Mouse (Mus musculus) liver, embryonic 16.5 days (tissue): ENCODE data around the gene Txk. TPM values are rescaled to one million over a fixed set of nuclear protein-coding genes. Genes with fewer than 3 reads are reported as not detected.

ENCODE experiments used
- ATAC-seq: fragments of 200-750 bp; cut with Nextera tagmentation; 2 replicates; pipeline ENCODE4 v1.8.0; 2017; ENCODE audit warnings: low read depth, mild to moderate bottlenecking, moderate number of reproducible peaks, moderate library complexity
- H3K27ac ChIP-seq: fragments of 300-500 bp; sonication (generic); 2 replicates; pipeline ENCODE4 v1.5.1; 2014; ENCODE audit warnings: mild to moderate bottlenecking, low read length
- H3K27me3 ChIP-seq: fragments of 300-500 bp; sonication (generic); 2 replicates; pipeline ENCODE4 v1.6.1; 2014; ENCODE audit warnings: low read depth, low read length, mixed read lengths; ENCODE audit not compliant: control insufficient read depth, insufficient read depth
- H3K36me3 ChIP-seq: fragments of 300-500 bp; sonication (generic); 2 replicates; pipeline ENCODE4 v1.6.1; 2014; ENCODE audit warnings: mild to moderate bottlenecking; ENCODE audit not compliant: control insufficient read depth, insufficient read depth
- H3K4me1 ChIP-seq: fragments of 300-500 bp; sonication (generic); 2 replicates; pipeline ENCODE4 v1.6.1; 2014; ENCODE audit warnings: low read depth, low read length, mixed read lengths; ENCODE audit not compliant: control insufficient read depth
- H3K4me2 ChIP-seq: fragments of 300-500 bp; sonication (generic); 2 replicates; pipeline ENCODE4 v1.6.1; 2014; ENCODE audit warnings: low read depth, low read length, mixed read lengths
- H3K4me3 ChIP-seq: fragments of 300-500 bp; sonication (generic); 2 replicates; pipeline ENCODE4 v1.5.1; 2014; ENCODE audit warnings: low read depth, mild to moderate bottlenecking, low read length
- H3K9ac ChIP-seq: fragments of 300-500 bp; sonication (generic); 2 replicates; pipeline ENCODE4 v1.6.1; 2014; ENCODE audit warnings: low read depth, low read length
- H3K9me3 ChIP-seq: fragments of 300-500 bp; sonication (generic); replicated peaks from 2 replicates; pipeline ENCODE4 v1.6.1; 2016; ENCODE audit warnings: low read length; ENCODE audit not compliant: control insufficient read depth
- WGBS: fragments of 180-500 bp; shearing (Covaris S2); extraction: QIAGEN DNeasy Blood & Tissue Kit; methylation state at CpG from one replicate; pipeline ENCODE4 v1.1.7; 2014; ENCODE audit not compliant: insufficient replicate concordance; 5-methylcytosine and 5-hydroxymethylcytosine counted together
- polyA plus RNA-seq: library from polyadenylated mRNA; unstranded; fragments of >200 nt; fragmentation: Nextera tagmentation; extraction: Ambion mirVana; gene quantifications from 2 replicates; pipeline ENCODE4 v1.2.1, GENCODE M21; 2015

Txk gene
- polyA plus RNA-seq, 1 experiment from 2014 or later: 0.09 TPM

- no peak overlapping the region for H3K4me3 ChIP-seq
- H3K9ac ChIP-seq: no peak overlapping the region
- WGBS: 76% methylated on average over 7 of the region's 7 CpGs
- H3K4me2 ChIP-seq: no peak overlapping the region
- H3K9me3 ChIP-seq: no peaks in the 10 kb centered on the region
- H3K27ac ChIP-seq: no peak overlapping the region
- H3K36me3 ChIP-seq: no peaks in the 10 kb centered on the region
- H3K4me1 ChIP-seq: no peaks in the 10 kb centered on the region
- no peaks in the 10 kb centered on the region for H3K27me3 ChIP-seq
- no peak for ATAC-seq
Observed at GRCm38 (mm10) chr5:72783123-72783522, 30.5 kb upstream of the Txk start.

GRCm38 (mm10) chr5:72781776-72782175 lies 29.2 kb upstream of the Txk start:
- H3K4me1 ChIP-seq: no peaks in the 10 kb centered on the region
- H3K9ac ChIP-seq: no peak overlapping the region
- no peak for ATAC-seq
- WGBS: 69% methylated on average over 11 of the region's 11 CpGs
- H3K27me3 ChIP-seq: no peaks in the 10 kb centered on the region
- H3K4me2 ChIP-seq: no peak overlapping the region
- H3K27ac ChIP-seq: no peak overlapping the region
- H3K36me3 ChIP-seq: no peaks in the 10 kb centered on the region
- no peaks in the 10 kb centered on the region for H3K9me3 ChIP-seq
- no peak overlapping the region for H3K4me3 ChIP-seq

GRCm38 (mm10) chr5:72776595-72776994 lies 24.0 kb upstream of the Txk start:
- H3K27ac ChIP-seq: no peak overlapping the region
- 76% methylated on average over 2 of the region's 2 CpGs for WGBS
- no peak overlapping the region for H3K4me3 ChIP-seq
- H3K9ac ChIP-seq: no peak overlapping the region
- no peaks in the 10 kb centered on the region for H3K4me1 ChIP-seq
- no peaks in the 10 kb centered on the region for H3K9me3 ChIP-seq
- H3K4me2 ChIP-seq: no peak overlapping the region
- no peak for ATAC-seq
- no peaks in the 10 kb centered on the region for H3K36me3 ChIP-seq
- H3K27me3 ChIP-seq: no peaks in the 10 kb centered on the region

DNA sequence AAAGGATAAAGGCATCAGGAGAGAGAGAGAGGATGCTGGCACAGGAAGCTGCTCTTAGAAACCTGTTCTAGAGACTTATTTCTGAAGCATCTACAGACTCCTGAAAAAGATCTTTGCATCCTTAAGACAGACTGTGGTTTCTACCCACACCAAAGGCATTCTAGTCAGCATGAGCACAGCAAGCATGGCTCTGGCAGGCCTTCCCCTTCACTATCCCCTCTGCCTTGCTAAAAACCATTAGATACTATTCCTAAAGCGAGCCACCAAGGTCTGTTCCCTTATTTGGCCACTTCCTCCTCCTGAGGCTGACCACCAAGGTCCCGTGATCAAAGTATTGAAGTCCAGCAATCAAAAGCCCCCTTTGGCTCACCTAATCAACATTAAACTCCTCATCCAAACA lies 23.6 kb upstream of the Txk start:
- WGBS: 58% methylated on average over 2 of the region's 2 CpGs
- ATAC-seq: no peak
- no peak overlapping the region for H3K9ac ChIP-seq
- no peaks in the 10 kb centered on the region for H3K36me3 ChIP-seq
- H3K4me1 ChIP-seq: no peaks in the 10 kb centered on the region
- no peak overlapping the region for H3K4me2 ChIP-seq
- H3K27me3 ChIP-seq: no peaks in the 10 kb centered on the region
- no peaks in the 10 kb centered on the region for H3K9me3 ChIP-seq
- no peak overlapping the region for H3K4me3 ChIP-seq
- no peak overlapping the region for H3K27ac ChIP-seq

DNA sequence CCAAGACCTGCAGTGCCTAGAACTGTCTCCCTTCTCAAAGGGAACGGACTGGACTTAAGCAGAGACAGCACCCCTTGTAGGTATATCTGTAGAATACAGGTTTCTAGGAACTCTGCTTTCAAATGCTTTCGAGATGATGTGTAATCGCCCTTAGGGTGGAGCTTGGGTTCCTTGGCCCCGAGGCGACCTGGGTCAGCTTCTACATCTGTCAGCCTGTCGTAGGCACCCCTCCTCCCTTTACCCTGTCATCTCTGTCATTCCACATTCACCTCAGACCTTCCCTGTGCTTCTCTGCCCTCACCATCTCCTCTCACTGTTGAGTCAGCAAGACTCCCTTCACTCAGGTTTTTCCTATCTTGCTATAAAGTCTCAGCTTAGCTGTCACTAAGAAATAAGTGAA lies 17.3 kb upstream of the Txk start:
- H3K36me3 ChIP-seq: no peaks in the 10 kb centered on the region
- no peak overlapping the region for H3K9ac ChIP-seq
- WGBS: 49% methylated on average over 6 of the region's 6 CpGs
- H3K27ac ChIP-seq: no peak overlapping the region
- no peak for ATAC-seq
- no peak overlapping the region for H3K4me2 ChIP-seq
- no peaks in the 10 kb centered on the region for H3K27me3 ChIP-seq
- no peaks in the 10 kb centered on the region for H3K9me3 ChIP-seq
- no peaks in the 10 kb centered on the region for H3K4me1 ChIP-seq
- no peak overlapping the region for H3K4me3 ChIP-seq

GRCm38 (mm10) chr5:72763546-72763945 lies 11.0 kb upstream of the Txk start:
- Histone ChIP-seq H3K27ac (no peak overlapping the region), H3K4me3 (no peak overlapping the region), H3K36me3 (no peaks in the 10 kb centered on the region; the same call in 1 of the 2 replicates), H3K4me2 (no peak overlapping the region), H3K4me1 (no peaks in the 10 kb centered on the region), H3K27me3 (no peaks in the 10 kb centered on the region), H3K9me3 (no peaks in the 10 kb centered on the region), H3K9ac (no peak overlapping the region)
- 61% methylated on average over 5 of the region's 5 CpGs for WGBS
- ATAC-seq: no peak

DNA sequence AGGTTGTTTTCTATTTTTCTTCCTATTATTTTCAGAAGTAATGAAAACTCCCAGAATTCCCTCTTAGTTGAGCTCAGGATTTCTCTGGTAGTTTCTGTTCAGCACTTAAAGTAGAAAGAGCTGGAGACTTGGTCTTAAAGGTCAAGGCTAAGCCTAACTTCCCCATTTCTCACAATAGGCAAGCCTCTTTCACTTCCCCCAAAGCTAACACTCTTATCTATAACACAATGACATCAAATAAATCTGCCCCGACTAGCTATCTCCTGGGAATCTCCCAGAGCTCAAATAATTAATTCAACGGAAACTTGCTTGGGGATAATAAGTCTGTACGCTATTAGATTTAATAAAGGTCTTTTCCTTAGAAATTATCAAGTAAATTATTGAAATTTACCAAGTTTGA lies 10.4 kb upstream of the Txk start:
- Histone ChIP-seq H3K27ac (no peak overlapping the region), H3K36me3 (no peaks in the 10 kb centered on the region; the same call in 1 of the 2 replicates), H3K4me3 (no peak overlapping the region), H3K9me3 (no peaks in the 10 kb centered on the region), H3K27me3 (no peaks in the 10 kb centered on the region), H3K4me2 (no peak overlapping the region), H3K4me1 (no peaks in the 10 kb centered on the region), H3K9ac (no peak overlapping the region)
- 22% methylated on average over 3 of the region's 3 CpGs for WGBS
- ATAC-seq: no peak

- Histone ChIP-seq H3K9ac (no peak overlapping the region), H3K4me1 (no peaks in the 10 kb centered on the region), H3K4me3 (no peak overlapping the region), H3K4me2 (no peak overlapping the region), H3K36me3 (no peaks in the 10 kb centered on the region; the same call in 1 of the 2 replicates), H3K27ac (no peak overlapping the region), H3K27me3 (no peaks in the 10 kb centered on the region), H3K9me3 (no peaks in the 10 kb centered on the region)
- WGBS: 69% methylated on average over 5 of the region's 5 CpGs
- ATAC-seq: no peak
Observed at GRCm38 (mm10) chr5:72761758-72762157, 9.2 kb upstream of the Txk start.

DNA sequence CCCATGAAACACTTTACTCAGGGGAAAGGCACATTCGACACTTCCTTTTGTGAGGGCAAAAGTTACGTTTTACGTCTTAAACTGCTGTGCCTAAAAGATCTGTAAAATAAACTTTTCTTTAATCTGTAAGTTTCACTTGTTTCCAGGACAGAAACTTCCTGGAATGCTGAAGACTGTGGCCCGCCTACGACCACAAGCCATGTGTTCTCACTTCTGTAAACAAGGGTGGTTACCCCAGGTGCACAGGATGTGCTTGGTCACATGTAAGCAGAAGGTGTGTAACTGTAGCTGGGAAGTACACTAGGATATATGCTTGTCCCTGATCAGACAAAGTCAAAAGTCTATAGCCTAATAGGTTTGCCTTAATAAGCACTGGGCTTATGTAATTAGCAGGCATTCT lies 8.7 kb upstream of the Txk start:
- ATAC-seq: no peak
- Histone ChIP-seq H3K9ac (no peak overlapping the region), H3K4me3 (no peak overlapping the region), H3K9me3 (no peaks in the 10 kb centered on the region), H3K4me2 (no peak overlapping the region), H3K27ac (no peak overlapping the region), H3K4me1 (no peaks in the 10 kb centered on the region), H3K27me3 (no peaks in the 10 kb centered on the region), H3K36me3 (no peaks in the 10 kb centered on the region; the same call in 1 of the 2 replicates)
- 58% methylated on average over 5 of the region's 5 CpGs for WGBS
